Mouse (Mus musculus) small intestine, adult 2 months (tissue): Measurements from ENCODE around the gene Tmem212.

Experiments
- CTCF ChIP-seq: fragments of 200-500 bp; IDR thresholded peaks from 2 replicates; pipeline ENCODE4 v1.5.1; 2012; ENCODE audit warnings: low read depth, mild to moderate bottlenecking, control low read depth, inconsistent platforms, low read length, moderate library complexity, mixed read lengths; ENCODE audit not compliant: insufficient replicate concordance, insufficient read length; ENCODE audit errors: extremely low read depth
- POLR2A ChIP-seq: fragments of 200-500 bp; IDR thresholded peaks from 2 replicates; pipeline ENCODE4 v1.6.1; 2012; ENCODE audit warnings: low read depth, mild to moderate bottlenecking, control low read depth, inconsistent platforms, low read length, moderate library complexity

DNA sequence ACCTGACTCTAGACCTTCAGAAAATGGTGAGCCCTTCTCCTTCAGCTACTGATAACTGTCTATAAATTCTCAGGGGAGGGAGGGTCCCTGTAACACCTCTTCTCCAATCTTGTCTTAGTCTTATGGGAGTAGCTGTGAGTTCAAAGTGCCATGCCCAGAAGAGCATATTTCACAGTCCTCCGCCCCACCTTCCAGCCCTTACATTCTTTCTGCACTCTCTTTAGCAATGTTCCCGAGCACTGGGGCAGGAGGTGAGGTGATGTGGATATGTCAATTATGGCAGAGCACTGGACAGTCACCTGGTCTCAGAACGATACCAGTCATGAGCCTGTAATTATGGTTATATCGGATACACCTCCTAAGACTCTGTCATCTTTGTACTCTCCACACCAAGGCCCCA, 70.2 kb downstream of the Tmem212 start:
- TF ChIP-seq CTCF, result no peak
- no peak for TF ChIP-seq POLR2A
